Mouse (Mus musculus) stomach, postnatal 0 days (tissue): ENCODE results near the gene Ms4a3. TPM values are rescaled to one million over a fixed set of nuclear protein-coding genes. Genes with fewer than 3 reads are reported as not detected.

Source experiments
- ATAC-seq: fragments of 200-750 bp; cut with Nextera tagmentation; 2 replicates; pipeline ENCODE4 v1.8.0; 2017; ENCODE audit not compliant: low FRiP score, low TSS enrichment
- DNase-seq: peaks from one replicate; pipeline ENCODE4 v3.0.0-alpha.2; 2016; ENCODE audit warnings: low spot score
- H3K27ac ChIP-seq: fragments of 300-500 bp; sonication (generic); replicated peaks from 2 replicates; pipeline ENCODE4 v1.5.1; 2014; ENCODE audit warnings: mild to moderate bottlenecking, control low read depth
- H3K27me3 ChIP-seq: fragments of 300-500 bp; sonication (generic); 2 replicates; pipeline ENCODE4 v1.6.1; 2014; ENCODE audit warnings: low read length; ENCODE audit not compliant: control insufficient read depth, insufficient read depth
- H3K36me3 ChIP-seq: fragments of 300-500 bp; sonication (generic); 2 replicates; pipeline ENCODE4 v1.6.1; 2014; ENCODE audit warnings: low read length, mixed read lengths; ENCODE audit not compliant: control insufficient read depth, insufficient read depth
- H3K4me1 ChIP-seq: fragments of 300-500 bp; sonication (generic); replicated peaks from 2 replicates; pipeline ENCODE4 v1.6.1; 2014; ENCODE audit warnings: antibody characterized with exemption; ENCODE audit not compliant: control insufficient read depth, insufficient read depth
- H3K4me2 ChIP-seq: fragments of 300-500 bp; sonication (generic); replicated peaks from 2 replicates; pipeline ENCODE4 v1.6.1; 2014; ENCODE audit warnings: low read depth, mild to moderate bottlenecking, control low read depth, moderate library complexity
- H3K4me3 ChIP-seq: fragments of 300-500 bp; sonication (generic); 2 replicates; pipeline ENCODE4 v1.5.1; 2014; ENCODE audit warnings: low read depth, low read length, control low read depth
- H3K9ac ChIP-seq: fragments of 300-500 bp; sonication (generic); 2 replicates; pipeline ENCODE4 v1.6.1; 2014; ENCODE audit warnings: mild to moderate bottlenecking, low read length, control low read depth, mixed read lengths
- H3K9me3 ChIP-seq: fragments of 300-500 bp; sonication (generic); 2 replicates; pipeline ENCODE4 v1.6.1; 2016; ENCODE audit warnings: low read length; ENCODE audit not compliant: control insufficient read depth
- CTCF ChIP-seq: IDR thresholded peaks from 2 replicates; pipeline ENCODE4 v1.5.1; 2016; ENCODE audit warnings: antibody characterized with exemption, low read depth, mild to moderate bottlenecking, moderate library complexity
- EP300 ChIP-seq: optimal IDR thresholded peaks from 2 replicates; pipeline ENCODE3; 2016; ENCODE audit warnings: antibody characterized with exemption
- WGBS: fragments of 180-500 bp; shearing (Covaris S2); extraction: QIAGEN DNeasy Blood & Tissue Kit; methylation state at CpG from one replicate; pipeline ENCODE4 v1.1.7; 2014; 5-methylcytosine and 5-hydroxymethylcytosine counted together
- polyA plus RNA-seq: library from polyadenylated mRNA; unstranded; fragments of >200 nt; fragmentation: Nextera tagmentation; extraction: Ambion mirVana; gene quantifications from 2 replicates; pipeline ENCODE4 v1.2.1, GENCODE M21; 2015

The Ms4a3 gene
- polyA plus RNA-seq, 1 experiment from 2014 or later, result 0.10 TPM

DNA sequence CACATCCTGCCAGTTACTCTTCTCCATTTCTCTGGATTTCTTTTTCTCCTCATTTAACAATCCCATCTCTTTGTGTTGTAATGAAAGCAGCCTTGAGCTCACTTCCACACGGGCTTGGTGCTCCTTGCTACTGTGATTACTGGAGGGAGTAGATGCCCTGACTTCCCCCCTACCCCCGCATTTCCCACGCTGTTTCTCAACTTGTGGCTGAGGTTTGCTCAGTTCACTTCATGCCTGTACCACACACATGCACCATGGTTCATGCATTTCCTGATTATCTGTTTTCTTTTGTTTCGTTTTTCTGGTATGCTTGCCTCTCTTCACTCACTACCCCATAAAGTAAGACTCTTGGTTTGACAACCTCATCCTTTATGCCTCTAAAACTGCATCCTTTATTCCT is 51.4 kb downstream of the Ms4a3 start:
- Histone ChIP-seq H3K4me1 (no peaks in the 10 kb centered on the region), H3K9me3 (no peaks in the 10 kb centered on the region), H3K27me3 (no peaks in the 10 kb centered on the region), H3K9ac (no peak overlapping the region), H3K27ac (no peak overlapping the region), H3K36me3 (no peaks in the 10 kb centered on the region), H3K4me2 (no peak overlapping the region), H3K4me3 (no peak overlapping the region)
- WGBS, result 73% methylated on average over 4 of the region's 4 CpGs
- TF ChIP-seq EP300 (no peak), CTCF (no peak)
- ATAC-seq (no peak), DNase-seq (no peak)

Other genes starting within 250 kb of the Ms4a3 start
- gene Ms4a4c, start 236.1 kb downstream of the Ms4a3 start, polyA plus RNA-seq, result 0.59 and 1.1 TPM in 2 replicates
- gene Ms4a4b, start 197.3 kb downstream of the Ms4a3 start, polyA plus RNA-seq, result 0.89 and 1.0 TPM in 2 replicates
- gene Ms4a6c, start 171.5 kb downstream of the Ms4a3 start, polyA plus RNA-seq, result 9.6 and 10.5 TPM in 2 replicates
- gene Gm8369, start 154.9 kb downstream of the Ms4a3 start, polyA plus RNA-seq, result 0.16 and 0.19 TPM in 2 replicates
- 6.6 and 6.9 TPM in 2 replicates for gene Ms4a6b, start 124.3 kb downstream of the Ms4a3 start, polyA plus RNA-seq
- 8.6 and 9.1 TPM in 2 replicates for gene Ms4a4d, start 104.0 kb downstream of the Ms4a3 start, polyA plus RNA-seq
- gene Ms4a6d, start 36.0 kb downstream of the Ms4a3 start, polyA plus RNA-seq, result 4.5 and 5.0 TPM in 2 replicates
- gene Ms4a2, start 17.1 kb downstream of the Ms4a3 start, polyA plus RNA-seq, result 0.16 and 0.24 TPM in 2 replicates
- not detected in 2 replicates for gene Oosp2, start 19.7 kb upstream of the Ms4a3 start, polyA plus RNA-seq
- not detected in 2 replicates for gene Oosp1, start 50.3 kb upstream of the Ms4a3 start, polyA plus RNA-seq
- gene Oosp3, start 56.2 kb upstream of the Ms4a3 start, polyA plus RNA-seq, result not detected in 2 replicates
- gene Gif, start 106.7 kb upstream of the Ms4a3 start, polyA plus RNA-seq, result 161 and 172 TPM in 2 replicates
- 49.2 and 51.4 TPM in 2 replicates for gene Mrpl16, start 129.5 kb upstream of the Ms4a3 start, polyA plus RNA-seq
- gene Stx3, start 178.6 kb upstream of the Ms4a3 start, polyA plus RNA-seq, result 17.9 and 18.7 TPM in 2 replicates
- gene Olfr1417, start 198.4 kb upstream of the Ms4a3 start, polyA plus RNA-seq, result not detected in 2 replicates
- not detected in 2 replicates for gene Olfr1418, start 220.2 kb upstream of the Ms4a3 start, polyA plus RNA-seq
- gene Olfr1419, start 234.3 kb upstream of the Ms4a3 start, polyA plus RNA-seq, result not detected in 2 replicates
- 0.06 and 0.08 TPM in 2 replicates for gene Olfr1420, start 245.7 kb upstream of the Ms4a3 start, polyA plus RNA-seq